Mouse (Mus musculus): ENCODE results near the gene Taar8c. TPM values are rescaled to one million over a fixed set of nuclear protein-coding genes. Genes with fewer than 3 reads are reported as not detected.
"Not testable (repeated sequence)": the region's sequence is repeated elsewhere in the genome, so short reads cannot be mapped to it uniquely, and the experiment has no call there.

The Taar8c gene
- polyA plus RNA-seq, 1 experiment from 2014 or later = not detected

GRCm38 (mm10) chr10:24131451-24132262 is 29.9 kb upstream of the Taar8c start:
- Histone ChIP-seq H3K4me3 (ENCODE audit: low read length) (no peak overlapping the region), H3K9me3 (ENCODE audit: control insufficient read depth, low read length) (no peaks in the 10 kb centered on the region), H3K4me2 (ENCODE audit: low read length) (peak overlapping the region; percentile 46), H3K9ac (ENCODE audit: low read depth, low read length) (no peak overlapping the region), H3K4me1 (ENCODE audit: control insufficient read depth, insufficient read depth, low read depth, low read length) (no peaks in the 10 kb centered on the region), H3K27ac (ENCODE audit: low read depth, low read length) (no peak overlapping the region), H3K27me3 (replicated peaks; ENCODE audit: control insufficient read depth, insufficient read depth, low read length) (no peaks in the 10 kb centered on the region), H3K36me3 (ENCODE audit: control insufficient read depth, insufficient read depth, low read length) (no peaks in the 10 kb centered on the region)
- WGBS = 18% methylated on average over 9 of the region's 9 CpGs
- peak; percentile 90 for ATAC-seq

- Histone ChIP-seq H3K4me1 (ENCODE audit: control insufficient read depth, insufficient read depth, low read depth, low read length) (no peaks in the 10 kb centered on the region), H3K27ac (ENCODE audit: low read depth, low read length) (no peak overlapping the region), H3K4me3 (ENCODE audit: low read length) (no peak overlapping the region), H3K9ac (ENCODE audit: low read depth, low read length) (no peak overlapping the region), H3K9me3 (ENCODE audit: control insufficient read depth, low read length) (no peaks in the 10 kb centered on the region; the same call in 1 of the 2 replicates), H3K36me3 (ENCODE audit: control insufficient read depth, insufficient read depth, low read length) (no peaks in the 10 kb centered on the region), H3K4me2 (ENCODE audit: low read length) (no peak overlapping the region), H3K27me3 (replicated peaks; ENCODE audit: control insufficient read depth, insufficient read depth, low read length) (no peaks in the 10 kb centered on the region)
- ATAC-seq = peak; percentile 58; the same call in 1 of the 2 replicates
- 56% methylated on average over 6 of the region's 6 CpGs for WGBS
These were observed 9.5 kb upstream of the Taar8c start for GRCm38 (mm10) chr10:24111116-24111778.

GRCm38 (mm10) chr10:24109434-24109833 is 7.7 kb upstream of the Taar8c start, which contains the start of gene Taar9:
Taar9 (minus strand) TSS chr10:24109534.
- H3K4me1 ChIP-seq (ENCODE audit: control insufficient read depth, insufficient read depth, low read depth, low read length); H3K27ac ChIP-seq (ENCODE audit: low read depth, low read length); H3K9me3 ChIP-seq (ENCODE audit: control insufficient read depth, low read length); H3K9ac ChIP-seq (ENCODE audit: low read depth, low read length); H3K4me3 ChIP-seq (ENCODE audit: low read length); H3K36me3 ChIP-seq (ENCODE audit: control insufficient read depth, insufficient read depth, low read length); H3K4me2 ChIP-seq (ENCODE audit: low read length); ATAC-seq; H3K27me3 ChIP-seq (replicated peaks; ENCODE audit: control insufficient read depth, insufficient read depth, low read length): not testable (repeated sequence)
- 88% methylated on average over 8 of the region's 8 CpGs for WGBS

- no peak overlapping the region for H3K4me2 ChIP-seq (ENCODE audit: low read length)
- no peaks in the 10 kb centered on the region for H3K27me3 ChIP-seq (replicated peaks; ENCODE audit: control insufficient read depth, insufficient read depth, low read length)
- no peaks in the 10 kb centered on the region for H3K36me3 ChIP-seq (ENCODE audit: control insufficient read depth, insufficient read depth, low read length)
- no peak overlapping the region for H3K27ac ChIP-seq (ENCODE audit: low read depth, low read length)
- no peak overlapping the region for H3K4me3 ChIP-seq (ENCODE audit: low read length)
- WGBS = 65% methylated on average over 3 of the region's 3 CpGs
- no peak overlapping the region for H3K9ac ChIP-seq (ENCODE audit: low read depth, low read length)
- ATAC-seq = no peak
- H3K9me3 ChIP-seq (ENCODE audit: control insufficient read depth, low read length) = no peaks in the 10 kb centered on the region
- H3K4me1 ChIP-seq (ENCODE audit: control insufficient read depth, insufficient read depth, low read depth, low read length) = no peaks in the 10 kb centered on the region
These were observed 6.5 kb upstream of the Taar8c start for GRCm38 (mm10) chr10:24108236-24108635.

GRCm38 (mm10) chr10:24107747-24108146 is 6.0 kb upstream of the Taar8c start:
- 67% methylated on average over 5 of the region's 5 CpGs for WGBS
- Histone ChIP-seq H3K27me3 (replicated peaks; ENCODE audit: control insufficient read depth, insufficient read depth, low read length) (no peaks in the 10 kb centered on the region), H3K9ac (ENCODE audit: low read depth, low read length) (no peak overlapping the region), H3K4me2 (ENCODE audit: low read length) (no peak overlapping the region), H3K27ac (ENCODE audit: low read depth, low read length) (no peak overlapping the region), H3K9me3 (ENCODE audit: control insufficient read depth, low read length) (no peaks in the 10 kb centered on the region), H3K36me3 (ENCODE audit: control insufficient read depth, insufficient read depth, low read length) (no peaks in the 10 kb centered on the region), H3K4me1 (ENCODE audit: control insufficient read depth, insufficient read depth, low read depth, low read length) (no peaks in the 10 kb centered on the region), H3K4me3 (ENCODE audit: low read length) (no peak overlapping the region)
- ATAC-seq = no peak

- H3K9me3 ChIP-seq (ENCODE audit: control insufficient read depth, low read length); H3K27ac ChIP-seq (ENCODE audit: low read depth, low read length); H3K4me1 ChIP-seq (ENCODE audit: control insufficient read depth, insufficient read depth, low read depth, low read length); H3K4me2 ChIP-seq (ENCODE audit: low read length); H3K9ac ChIP-seq (ENCODE audit: low read depth, low read length); ATAC-seq; H3K27me3 ChIP-seq (replicated peaks; ENCODE audit: control insufficient read depth, insufficient read depth, low read length); H3K36me3 ChIP-seq (ENCODE audit: control insufficient read depth, insufficient read depth, low read length); H3K4me3 ChIP-seq (ENCODE audit: low read length): not testable (repeated sequence)
- 46% methylated on average over 1 of the region's 1 CpGs for WGBS
These were observed 1.6 kb upstream of the Taar8c start for GRCm38 (mm10) chr10:24103299-24103698.

GRCm38 (mm10) chr10:24097010-24097409 is 4.7 kb downstream of the Taar8c start:
- ATAC-seq = not testable (repeated sequence)
- 73% methylated on average over 2 of the region's 2 CpGs for WGBS

GRCm38 (mm10) chr10:24092194-24092593 is 9.5 kb downstream of the Taar8c start, which contains the start of gene Taar8b:
Taar8b (minus strand) TSS chr10:24092294.
- Histone ChIP-seq H3K9ac (ENCODE audit: low read depth, low read length) (no peak within 1 kb of the TSS), H3K4me2 (ENCODE audit: low read length) (no peak within 1 kb of the TSS), H3K4me1 (ENCODE audit: control insufficient read depth, insufficient read depth, low read depth, low read length) (no peaks in the 10 kb centered on the region), H3K27ac (ENCODE audit: low read depth, low read length) (no peak within 1 kb of the TSS), H3K36me3 (ENCODE audit: control insufficient read depth, insufficient read depth, low read length) (no peaks in the 10 kb centered on the region), H3K4me3 (ENCODE audit: low read length) (no peak within 1 kb of the TSS), H3K27me3 (replicated peaks; ENCODE audit: control insufficient read depth, insufficient read depth, low read length) (no peaks in the 10 kb centered on the region), H3K9me3 (ENCODE audit: control insufficient read depth, low read length) (no peaks in the 10 kb centered on the region)
- 76% methylated on average over 2 of the region's 2 CpGs for WGBS
- ATAC-seq = no peak

More at GRCm38 (mm10) chr10:24097010-24097409, 4.7 kb downstream of the Taar8c start:
- not testable (repeated sequence) for H3K27ac ChIP-seq (ENCODE audit: low read depth, low read length); H3K36me3 ChIP-seq (ENCODE audit: control insufficient read depth, insufficient read depth, low read length); H3K9ac ChIP-seq (ENCODE audit: low read depth, low read length); H3K4me3 ChIP-seq (ENCODE audit: low read length); H3K27me3 ChIP-seq (replicated peaks; ENCODE audit: control insufficient read depth, insufficient read depth, low read length); H3K9me3 ChIP-seq (ENCODE audit: control insufficient read depth, low read length); H3K4me2 ChIP-seq (ENCODE audit: low read length); H3K4me1 ChIP-seq (ENCODE audit: control insufficient read depth, insufficient read depth, low read depth, low read length)

- Histone ChIP-seq H3K4me2 (ENCODE audit: low read length) (no peak overlapping the region), H3K9me3 (ENCODE audit: control insufficient read depth, low read length) (no peaks in the 10 kb centered on the region), H3K27me3 (replicated peaks; ENCODE audit: control insufficient read depth, insufficient read depth, low read length) (no peaks in the 10 kb centered on the region), H3K36me3 (ENCODE audit: control insufficient read depth, insufficient read depth, low read length) (no peaks in the 10 kb centered on the region), H3K27ac (ENCODE audit: low read depth, low read length) (no peak overlapping the region), H3K4me1 (ENCODE audit: control insufficient read depth, insufficient read depth, low read depth, low read length) (no peaks in the 10 kb centered on the region), H3K4me3 (ENCODE audit: low read length) (no peak overlapping the region), H3K9ac (ENCODE audit: low read depth, low read length) (no peak overlapping the region)
- WGBS = 91% methylated on average over 2 of the region's 2 CpGs
- ATAC-seq = no peak
These were observed 14.5 kb downstream of the Taar8c start for GRCm38 (mm10) chr10:24087168-24087567.

Measured in hindbrain, embryonic 16.5 days (tissue).